Mouse (Mus musculus): ENCODE data around the gene Defa26.
"Not testable (repeated sequence)": the region's sequence is repeated elsewhere in the genome, so short reads cannot be mapped to it uniquely, and the experiment has no call there.

DNA sequence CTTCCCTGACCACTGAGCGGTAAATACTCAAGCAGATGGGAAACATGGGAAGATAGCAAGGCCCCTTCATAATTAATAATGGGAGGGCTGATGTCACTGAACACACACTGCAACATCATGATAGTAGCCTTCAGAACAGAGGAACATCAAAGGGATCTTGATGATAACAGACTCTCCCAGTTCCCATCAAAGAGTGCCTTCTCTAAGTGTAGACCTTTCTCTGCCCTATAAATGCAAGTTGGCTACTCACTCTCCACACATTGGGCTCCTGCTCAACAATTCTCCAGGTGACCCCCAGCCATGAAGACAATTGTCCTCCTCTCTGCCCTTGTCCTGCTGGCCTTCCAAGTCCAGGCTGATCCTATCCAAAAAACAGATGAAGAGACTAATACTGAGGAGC is 47.5 kb downstream of the Defa26 start, which contains the start of gene Defa34:
- TF ChIP-seq CTCF (IDR thresholded peaks at IDR 0.05; ENCODE audit: extremely low read depth, insufficient read depth, insufficient read length, insufficient replicate concordance); POLR2A (IDR thresholded peaks at IDR 0.05; ENCODE audit: low read depth, low read length): not testable (repeated sequence)

All from spleen, adult 2 months (tissue).